Mouse (Mus musculus): ENCODE results near the gene Cluap1. TPM values are rescaled to one million over a fixed set of nuclear protein-coding genes. Genes with fewer than 3 reads are reported as not detected.

Cluap1 gene
- polyA plus RNA-seq, 1 experiment from 2014 or later: 13.3 TPM

DNA sequence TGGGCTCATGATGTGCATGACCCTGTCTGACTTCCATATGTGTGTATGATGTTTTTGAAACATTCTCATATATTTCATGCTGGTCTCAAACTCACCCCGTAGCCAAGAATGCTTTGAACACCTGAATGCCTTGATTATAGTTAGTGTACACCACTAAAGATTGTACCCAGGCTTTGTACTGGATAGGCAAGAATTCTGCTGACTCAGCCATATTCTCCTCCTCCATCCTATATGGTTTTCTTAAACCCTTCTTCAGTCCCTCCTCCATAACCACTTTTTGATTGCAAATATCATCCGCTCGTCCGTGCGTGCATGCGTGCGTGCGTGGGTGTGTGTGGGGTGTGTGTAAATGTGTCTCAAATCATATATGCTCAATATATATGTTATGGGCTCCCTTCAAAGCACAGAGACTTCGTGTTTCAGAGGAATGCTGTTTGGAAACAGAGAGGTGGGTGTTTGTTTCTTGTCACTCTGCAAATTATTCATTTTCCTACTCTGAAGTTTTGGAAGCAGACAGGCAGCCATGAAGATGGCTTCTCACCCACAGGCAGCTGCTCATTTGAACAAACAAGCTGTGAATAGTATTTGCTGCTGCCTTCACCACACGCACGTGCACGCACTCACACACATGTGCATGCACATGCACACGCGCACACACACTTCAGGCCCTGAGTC, 16.8 kb upstream of the Cluap1 start:
- ATAC-seq (replicated peaks; ENCODE audit: insufficient number of reproducible peaks, low FRiP score, low TSS enrichment): no peak
- H3K27ac ChIP-seq (ENCODE audit: low read depth, low read length): no peak overlapping the region
- H3K4me3 ChIP-seq (ENCODE audit: low read depth, low read length): no peak overlapping the region
- 91% methylated on average over 14 of the region's 14 CpGs for WGBS (ENCODE audit: insufficient replicate concordance)
- peaks cover 6% of the 10 kb centered on the region; the same call in 1 of the 2 replicates for H3K4me1 ChIP-seq (ENCODE audit: control insufficient read depth, insufficient read depth, low read length)
- no peaks in the 10 kb centered on the region for H3K9me3 ChIP-seq (replicated peaks; ENCODE audit: control insufficient read depth, low read length)
- 0 out of 2 replicates have a peak, but pooled peaks cover under 1% of the 10 kb centered on the region for H3K36me3 ChIP-seq (ENCODE audit: control insufficient read depth, insufficient read depth, low read length)
- no peak overlapping the region for H3K9ac ChIP-seq (ENCODE audit: low read depth, low read length)
- H3K27me3 ChIP-seq (ENCODE audit: control insufficient read depth, insufficient read depth, low read length): no peaks in the 10 kb centered on the region
- no peak overlapping the region for H3K4me2 ChIP-seq

DNA sequence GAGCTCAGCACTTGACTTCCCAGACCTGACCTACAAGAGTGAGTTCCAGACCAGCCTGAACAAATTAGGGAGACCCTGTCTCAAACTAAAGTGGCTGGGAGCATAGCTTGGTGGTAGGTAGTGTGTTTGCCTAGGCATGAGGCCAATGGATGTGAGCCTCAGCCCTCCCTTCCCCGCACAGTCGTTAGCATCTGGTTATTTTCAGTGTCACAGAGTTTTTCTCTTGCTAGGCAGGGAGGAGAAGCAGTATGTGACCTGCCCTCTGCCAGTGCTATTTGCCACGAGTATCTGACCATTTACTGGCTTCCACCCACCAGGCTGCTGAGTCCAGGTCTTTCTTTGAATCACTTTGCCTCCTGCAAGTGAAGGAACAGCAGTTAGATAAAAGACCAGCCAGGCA, 14.9 kb upstream of the Cluap1 start:
- no peak overlapping the region for H3K9ac ChIP-seq (ENCODE audit: low read depth, low read length)
- peaks cover 6% of the 10 kb centered on the region; the same call in 1 of the 2 replicates for H3K4me1 ChIP-seq (ENCODE audit: control insufficient read depth, insufficient read depth, low read length)
- no peaks in the 10 kb centered on the region for H3K9me3 ChIP-seq (replicated peaks; ENCODE audit: control insufficient read depth, low read length)
- ATAC-seq (replicated peaks; ENCODE audit: insufficient number of reproducible peaks, low FRiP score, low TSS enrichment): no peak; the same call in 1 of the 2 replicates
- H3K36me3 ChIP-seq (ENCODE audit: control insufficient read depth, insufficient read depth, low read length): 0 out of 2 replicates have a peak, but pooled peaks cover 4% of the 10 kb centered on the region
- no peak overlapping the region for H3K4me2 ChIP-seq
- peak overlapping the region; percentile 18; the same call in 1 of the 2 replicates for H3K27ac ChIP-seq (ENCODE audit: low read depth, low read length)
- no peak overlapping the region for H3K4me3 ChIP-seq (ENCODE audit: low read depth, low read length)
- 42% methylated on average over 3 of the region's 3 CpGs for WGBS (ENCODE audit: insufficient replicate concordance)
- no peaks in the 10 kb centered on the region for H3K27me3 ChIP-seq (ENCODE audit: control insufficient read depth, insufficient read depth, low read length)

DNA sequence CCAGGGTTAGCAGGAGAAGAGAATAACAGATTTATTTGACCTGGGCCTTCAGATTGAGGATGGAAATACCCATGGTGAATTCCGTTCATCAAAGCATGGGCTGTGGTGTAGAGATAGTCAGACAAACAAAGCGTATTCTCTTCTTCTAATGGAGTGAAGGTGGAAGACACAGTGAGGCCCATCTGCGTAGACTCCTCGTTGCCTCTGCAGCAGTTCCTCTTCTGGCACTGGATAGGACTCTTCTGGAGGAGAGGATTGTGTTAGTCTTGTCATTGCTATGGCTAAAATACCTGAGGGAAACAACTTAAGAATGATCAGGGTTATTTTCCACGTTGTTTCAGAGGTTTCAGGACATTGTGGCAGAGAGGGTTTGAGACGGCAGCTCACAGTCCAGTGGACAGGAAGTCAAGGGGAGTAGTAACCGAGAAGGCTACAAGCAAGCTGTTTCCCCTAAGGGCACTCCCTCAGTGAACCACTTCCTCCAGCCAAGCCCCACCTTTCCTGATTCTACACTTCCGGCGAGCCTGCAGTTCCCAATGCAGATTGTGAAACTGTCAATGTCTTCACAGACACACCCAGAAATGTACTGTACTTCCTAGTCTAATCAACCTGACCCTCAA, 13.3 kb upstream of the Cluap1 start:
- ATAC-seq (replicated peaks; ENCODE audit: insufficient number of reproducible peaks, low FRiP score, low TSS enrichment): no peak
- Histone ChIP-seq H3K9me3 (replicated peaks; ENCODE audit: control insufficient read depth, low read length) (no peaks in the 10 kb centered on the region), H3K4me3 (ENCODE audit: low read depth, low read length) (no peak overlapping the region), H3K4me1 (ENCODE audit: control insufficient read depth, insufficient read depth, low read length) (peaks cover 6% of the 10 kb centered on the region; the same call in 1 of the 2 replicates), H3K36me3 (ENCODE audit: control insufficient read depth, insufficient read depth, low read length) (peaks cover 11% of the 10 kb centered on the region; the same call in 1 of the 2 replicates), H3K27ac (ENCODE audit: low read depth, low read length) (peak overlapping the region; percentile 60), H3K27me3 (ENCODE audit: control insufficient read depth, insufficient read depth, low read length) (no peaks in the 10 kb centered on the region), H3K9ac (ENCODE audit: low read depth, low read length) (no peak overlapping the region), H3K4me2 (no peak overlapping the region)
- 73% methylated on average over 9 of the region's 9 CpGs for WGBS (ENCODE audit: insufficient replicate concordance)

DNA sequence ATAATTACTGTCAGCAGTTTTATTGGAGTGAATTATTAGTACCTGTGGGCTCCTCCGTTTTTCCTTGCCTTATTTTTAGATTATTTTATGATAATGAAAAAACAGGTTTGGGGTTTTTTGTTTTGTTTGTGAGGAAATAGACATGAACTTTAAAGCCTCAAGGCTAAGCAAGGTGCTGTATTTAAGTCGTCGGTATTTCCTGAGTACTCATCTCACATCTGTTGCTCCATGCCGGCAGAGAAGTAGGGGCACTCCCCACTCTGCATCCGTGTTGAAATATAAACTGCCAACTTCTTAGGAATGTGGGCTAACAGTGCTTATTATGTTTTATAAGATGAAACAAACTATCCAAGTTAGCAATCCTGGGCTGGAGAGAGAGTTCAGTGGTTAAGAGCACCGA, 12.6 kb upstream of the Cluap1 start:
- no peak overlapping the region for H3K27ac ChIP-seq (ENCODE audit: low read depth, low read length)
- H3K36me3 ChIP-seq (ENCODE audit: control insufficient read depth, insufficient read depth, low read length): peaks cover 11% of the 10 kb centered on the region
- no peak overlapping the region for H3K4me2 ChIP-seq
- H3K4me3 ChIP-seq (ENCODE audit: low read depth, low read length): no peak overlapping the region
- 83% methylated on average over 6 of the region's 6 CpGs for WGBS (ENCODE audit: insufficient replicate concordance)
- no peaks in the 10 kb centered on the region for H3K27me3 ChIP-seq (ENCODE audit: control insufficient read depth, insufficient read depth, low read length)
- no peak for ATAC-seq (replicated peaks; ENCODE audit: insufficient number of reproducible peaks, low FRiP score, low TSS enrichment)
- peaks cover 6% of the 10 kb centered on the region; the same call in 1 of the 2 replicates for H3K4me1 ChIP-seq (ENCODE audit: control insufficient read depth, insufficient read depth, low read length)
- no peak overlapping the region for H3K9ac ChIP-seq (ENCODE audit: low read depth, low read length)
- no peaks in the 10 kb centered on the region for H3K9me3 ChIP-seq (replicated peaks; ENCODE audit: control insufficient read depth, low read length)

DNA sequence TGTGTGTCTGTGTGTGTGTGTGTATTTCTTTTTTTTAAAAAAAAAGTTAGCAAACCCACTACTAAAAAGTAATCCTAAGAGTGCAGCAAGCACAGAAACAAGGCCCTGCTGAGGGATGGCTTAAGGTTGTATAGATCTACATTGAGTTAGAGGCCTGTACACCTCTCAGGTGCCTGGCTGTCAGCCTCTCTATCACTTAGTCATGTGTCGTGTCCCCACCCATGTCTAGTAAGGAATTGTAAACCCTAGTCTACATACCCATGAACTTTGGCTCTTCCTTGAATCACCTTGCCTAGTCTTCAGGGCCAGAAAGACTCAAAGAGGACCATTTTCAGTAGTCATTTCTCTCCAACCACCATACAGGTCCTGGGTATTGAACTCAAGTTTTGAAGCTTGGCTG, 12.0 kb upstream of the Cluap1 start:
- Histone ChIP-seq H3K4me1 (ENCODE audit: control insufficient read depth, insufficient read depth, low read length) (peaks cover 6% of the 10 kb centered on the region; the same call in 1 of the 2 replicates), H3K4me2 (no peak overlapping the region), H3K4me3 (ENCODE audit: low read depth, low read length) (no peak overlapping the region), H3K9me3 (replicated peaks; ENCODE audit: control insufficient read depth, low read length) (no peaks in the 10 kb centered on the region), H3K9ac (ENCODE audit: low read depth, low read length) (no peak overlapping the region), H3K36me3 (ENCODE audit: control insufficient read depth, insufficient read depth, low read length) (peaks cover 11% of the 10 kb centered on the region), H3K27me3 (ENCODE audit: control insufficient read depth, insufficient read depth, low read length) (no peaks in the 10 kb centered on the region), H3K27ac (ENCODE audit: low read depth, low read length) (no peak overlapping the region)
- no peak for ATAC-seq (replicated peaks; ENCODE audit: insufficient number of reproducible peaks, low FRiP score, low TSS enrichment)
- 71% methylated on average over 1 of the region's 1 CpGs for WGBS (ENCODE audit: insufficient replicate concordance)

DNA sequence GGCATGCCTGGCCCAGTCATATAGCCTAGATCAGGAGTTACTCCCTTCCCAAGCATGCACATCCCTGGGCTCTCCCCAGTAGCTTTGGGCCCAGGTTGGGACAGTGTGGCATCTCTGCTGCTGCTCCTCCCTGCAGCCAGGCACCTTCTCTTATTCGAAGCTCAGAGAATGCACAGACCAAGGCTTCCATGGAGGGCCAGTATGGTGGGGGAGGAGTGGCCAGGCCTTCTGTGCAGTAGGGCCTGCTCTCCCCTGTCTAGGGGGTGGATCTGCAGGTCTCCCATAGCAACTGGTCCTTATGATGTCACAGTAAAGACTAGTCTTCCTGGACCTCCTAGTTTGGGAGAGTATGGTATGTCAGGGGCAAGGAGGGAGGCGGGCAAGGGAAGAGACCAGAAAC, 1.1 kb upstream of the Cluap1 start:
- Histone ChIP-seq H3K27ac (ENCODE audit: low read depth, low read length) (no peak overlapping the region), H3K4me1 (ENCODE audit: control insufficient read depth, insufficient read depth, low read length) (peaks cover 5% of the 10 kb centered on the region; the same call in 1 of the 2 replicates), H3K36me3 (ENCODE audit: control insufficient read depth, insufficient read depth, low read length) (peaks cover 21% of the 10 kb centered on the region), H3K27me3 (ENCODE audit: control insufficient read depth, insufficient read depth, low read length) (no peaks in the 10 kb centered on the region), H3K4me2 (no peak overlapping the region), H3K4me3 (ENCODE audit: low read depth, low read length) (no peak overlapping the region), H3K9me3 (replicated peaks; ENCODE audit: control insufficient read depth, low read length) (no peaks in the 10 kb centered on the region), H3K9ac (ENCODE audit: low read depth, low read length) (no peak overlapping the region)
- ATAC-seq (replicated peaks; ENCODE audit: insufficient number of reproducible peaks, low FRiP score, low TSS enrichment): no peak
- WGBS (ENCODE audit: insufficient replicate concordance): 74% methylated on average over 2 of the region's 2 CpGs

DNA sequence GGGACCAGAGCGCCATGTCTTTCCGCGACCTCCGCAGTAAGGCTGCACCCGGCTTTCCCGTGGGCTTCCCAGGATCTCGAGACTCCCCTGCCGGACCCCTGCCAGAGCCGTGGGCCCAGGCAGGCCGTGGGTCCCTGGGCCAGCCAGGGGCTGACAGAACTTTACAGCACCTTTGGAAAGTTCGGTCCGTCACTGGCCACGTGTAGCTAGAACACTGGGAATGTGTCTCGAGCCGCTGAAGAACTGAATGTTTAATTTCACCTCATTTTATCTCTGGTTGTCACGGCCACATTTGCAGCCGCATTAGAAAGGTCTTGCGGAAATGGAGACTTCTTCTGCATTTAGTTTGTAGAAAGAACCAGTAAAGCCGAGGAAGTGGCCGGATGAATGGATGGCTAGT, 517 bp downstream of the Cluap1 start:
- no peak; the same call in 1 of the 2 replicates for ATAC-seq (replicated peaks; ENCODE audit: insufficient number of reproducible peaks, low FRiP score, low TSS enrichment)
- Histone ChIP-seq H3K27me3 (ENCODE audit: control insufficient read depth, insufficient read depth, low read length) (no peaks in the 10 kb centered on the region), H3K36me3 (ENCODE audit: control insufficient read depth, insufficient read depth, low read length) (peaks cover 20% of the 10 kb centered on the region), H3K27ac (ENCODE audit: low read depth, low read length) (peak overlapping the region; percentile 60; the same call in 1 of the 2 replicates), H3K4me3 (ENCODE audit: low read depth, low read length) (peak overlapping the region; percentile 68), H3K4me1 (ENCODE audit: control insufficient read depth, insufficient read depth, low read length) (peaks cover 5% of the 10 kb centered on the region; the same call in 1 of the 2 replicates), H3K4me2 (peak overlapping the region; percentile 90), H3K9ac (ENCODE audit: low read depth, low read length) (peak overlapping the region; percentile 80), H3K9me3 (replicated peaks; ENCODE audit: control insufficient read depth, low read length) (no peaks in the 10 kb centered on the region)
- 11% methylated on average over 20 of the region's 20 CpGs for WGBS (ENCODE audit: insufficient replicate concordance)

DNA sequence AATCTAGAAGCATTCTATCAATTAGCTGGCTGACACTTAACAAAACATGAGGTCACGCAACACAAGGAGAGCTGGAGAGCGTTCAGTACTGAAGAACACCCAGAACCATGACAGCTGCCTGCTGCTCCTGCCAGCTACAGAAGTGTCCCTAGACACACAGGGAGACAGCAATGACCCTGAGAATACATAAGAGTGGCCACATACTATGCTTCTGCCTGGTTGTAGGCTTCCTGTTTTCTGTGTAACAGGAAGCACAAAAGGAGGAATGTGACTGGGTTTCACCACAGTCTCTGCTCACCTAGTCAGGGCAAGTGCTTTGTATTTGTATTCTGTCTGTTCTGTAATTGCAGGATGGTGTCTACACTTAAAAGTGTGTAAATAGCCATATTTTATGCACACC, 12.2 kb downstream of the Cluap1 start:
- H3K9ac ChIP-seq (ENCODE audit: low read depth, low read length): no peak overlapping the region
- H3K9me3 ChIP-seq (replicated peaks; ENCODE audit: control insufficient read depth, low read length): no peaks in the 10 kb centered on the region
- H3K27ac ChIP-seq (ENCODE audit: low read depth, low read length): no peak overlapping the region
- H3K36me3 ChIP-seq (ENCODE audit: control insufficient read depth, insufficient read depth, low read length): peaks cover 19% of the 10 kb centered on the region
- no peak overlapping the region for H3K4me2 ChIP-seq
- 89% methylated on average over 2 of the region's 2 CpGs for WGBS (ENCODE audit: insufficient replicate concordance)
- H3K27me3 ChIP-seq (ENCODE audit: control insufficient read depth, insufficient read depth, low read length): no peaks in the 10 kb centered on the region
- H3K4me3 ChIP-seq (ENCODE audit: low read depth, low read length): no peak overlapping the region
- no peaks in the 10 kb centered on the region for H3K4me1 ChIP-seq (ENCODE audit: control insufficient read depth, insufficient read depth, low read length)
- no peak for ATAC-seq (replicated peaks; ENCODE audit: insufficient number of reproducible peaks, low FRiP score, low TSS enrichment)
